Mouse (Mus musculus): ENCODE measurements around the gene Defb20. TPM values are rescaled to one million over a fixed set of nuclear protein-coding genes. Genes with fewer than 3 reads are reported as not detected.

Gene Defb20
- 1.2 TPM in 1 of 2 replicates, not detected in the other for polyA plus RNA-seq (2012; rRNA removed)

GRCm38 (mm10) chr2:152476763-152477162 is at the start of gene Defb20:
Gene Defb20, plus strand, starts transcription at chr2:152477063.

GRCm38 (mm10) chr2:152464570-152465150 is 12.2 kb upstream of the Defb20 start, which contains the start of gene Defb23:
Gene Defb23, minus strand, starts transcription at chr2:152464620.

GRCm38 (mm10) chr2:152490038-152490437 is 13.2 kb downstream of the Defb20 start, which contains the start of gene Defb22:
Gene Defb22, minus strand, starts transcription at chr2:152490138.

GRCm38 (mm10) chr2:152511592-152511991 is 34.7 kb downstream of the Defb20 start, which contains the start of gene Defb26:
Gene Defb26, minus strand, starts transcription at chr2:152511692.

GRCm38 (mm10) chr2:152517981-152518380 is 41.1 kb downstream of the Defb20 start, which contains the start of gene Defb28:
Gene Defb28, plus strand, starts transcription at chr2:152518255.

Other genes with a start within 250 kb of the Defb20 start
- 19.8 and 22.3 TPM in 2 replicates for gene Tbc1d20, start 183.2 kb upstream of the Defb20 start, polyA plus RNA-seq (2012; rRNA removed)
- 89.9 and 100 TPM in 2 replicates for gene Rbck1, start 144.4 kb upstream of the Defb20 start, polyA plus RNA-seq (2012; rRNA removed)
- gene Trib3, start 133.0 kb upstream of the Defb20 start, polyA plus RNA-seq (2012; rRNA removed), result 1.5 and 3.1 TPM in 2 replicates
- gene Nrsn2, start 100.4 kb upstream of the Defb20 start, polyA plus RNA-seq (2012; rRNA removed), result 0.22 and 0.56 TPM in 2 replicates
- 3.7 and 4.3 TPM in 2 replicates for gene Sox12, start 79.0 kb upstream of the Defb20 start, polyA plus RNA-seq (2012; rRNA removed)
- 1.3 and 1.4 TPM in 2 replicates for gene Zcchc3, start 62.0 kb upstream of the Defb20 start, polyA plus RNA-seq (2012; rRNA removed)
- 0.26 TPM in 1 of 2 replicates, not detected in the other for gene 6820408C15Rik, start 61.5 kb upstream of the Defb20 start, polyA plus RNA-seq (2012; rRNA removed)
- gene Defb23, start 12.4 kb upstream of the Defb20 start, polyA plus RNA-seq (2012; rRNA removed), result 0.23 TPM in 1 of 2 replicates, not detected in the other
- 0.31 TPM in 1 of 2 replicates, not detected in the other for gene Defb22, start 13.1 kb downstream of the Defb20 start, polyA plus RNA-seq (2012; rRNA removed)
- gene Defb26, start 34.6 kb downstream of the Defb20 start, polyA plus RNA-seq (2012; rRNA removed), result not detected in 2 replicates
- gene Defb28, start 41.2 kb downstream of the Defb20 start, polyA plus RNA-seq (2012; rRNA removed), result 0.39 TPM in 1 of 2 replicates, not detected in the other
- gene Defb29, start 63.0 kb downstream of the Defb20 start, polyA plus RNA-seq (2012; rRNA removed), result not detected in 2 replicates
- gene Gm17416, start 92.3 kb downstream of the Defb20 start, polyA plus RNA-seq (2012; rRNA removed), result not detected in 2 replicates
- not detected in 2 replicates for gene Defb21, start 95.7 kb downstream of the Defb20 start, polyA plus RNA-seq (2012; rRNA removed)
- gene Defb19, start 103.2 kb downstream of the Defb20 start, polyA plus RNA-seq (2012; rRNA removed), result not detected in 2 replicates
- gene Defb45, start 122.3 kb downstream of the Defb20 start, polyA plus RNA-seq (2012; rRNA removed), result not detected in 2 replicates
- not detected in 2 replicates for gene Defb36, start 127.3 kb downstream of the Defb20 start, polyA plus RNA-seq (2012; rRNA removed)
- gene Defb25, start 146.0 kb downstream of the Defb20 start, polyA plus RNA-seq (2012; rRNA removed), result 3.2 TPM in 1 of 2 replicates, not detected in the other
- 6.7 and 10.2 TPM in 2 replicates for gene Rem1, start 149.9 kb downstream of the Defb20 start, polyA plus RNA-seq (2012; rRNA removed)
- 70.4 and 121 TPM in 2 replicates for gene H13, start 192.4 kb downstream of the Defb20 start, polyA plus RNA-seq (2012; rRNA removed)
- 0.67 and 1.0 TPM in 2 replicates for gene Mcts2, start 210.0 kb downstream of the Defb20 start, polyA plus RNA-seq (2012; rRNA removed)